Mouse (Mus musculus) ovary, adult 2 months (tissue): ENCODE results near the gene Lonrf3. TPM values are rescaled to one million over a fixed set of nuclear protein-coding genes. Genes with fewer than 3 reads are reported as not detected.

ENCODE experiments used
- polyA plus RNA-seq: library from polyadenylated mRNA; depleted of rRNA; stranded (reverse); fragments of >200 nt; gene quantifications from 2 replicates; pipeline ENCODE4 v1.2.3, GENCODE M21; 2012; rRNA removed

Gene Lonrf3
- polyA plus RNA-seq, result 4.6 and 7.6 TPM in 2 replicates

DNA sequence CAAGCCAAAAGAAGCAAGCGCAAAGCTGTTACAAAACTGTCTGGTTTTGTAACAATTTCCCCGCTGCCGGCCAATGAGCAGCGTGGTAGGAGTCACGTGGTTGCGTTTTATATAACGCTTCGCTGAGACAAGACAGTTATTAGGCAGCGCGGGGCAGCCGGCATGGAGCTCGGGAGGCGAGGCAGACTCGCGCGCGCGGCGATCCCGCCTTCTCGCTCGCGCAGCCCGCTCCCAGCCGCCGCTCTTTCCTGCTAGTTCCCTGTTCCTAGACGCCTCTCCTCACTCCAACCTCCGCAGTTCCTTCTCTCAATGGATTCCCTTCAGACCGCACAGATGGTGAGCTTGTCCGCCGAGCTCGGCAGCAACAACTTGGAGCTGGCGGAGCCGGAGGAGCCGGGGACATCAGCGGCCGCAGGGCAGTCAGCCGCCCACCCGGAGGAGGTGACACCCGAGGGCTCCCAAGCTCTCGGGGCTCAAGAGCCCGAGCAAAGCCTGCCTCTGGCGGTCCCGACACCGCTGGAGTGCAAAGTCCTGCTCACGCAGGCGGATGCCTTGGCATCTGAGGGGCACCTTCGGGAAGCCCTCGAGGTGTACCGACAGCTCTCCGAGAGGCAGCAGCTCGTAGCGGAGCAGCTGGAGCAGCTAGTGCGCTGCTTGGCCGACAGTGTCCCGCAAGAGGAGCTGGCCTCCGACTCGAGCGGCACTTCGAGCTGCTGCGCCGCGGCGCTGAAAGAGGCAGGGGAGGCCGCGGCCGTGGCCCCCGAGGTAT lies at the start of gene Lonrf3:
Gene Lonrf3 (plus strand): TSS at position 83 of the 769 bp plus-strand sequence.

DNA sequence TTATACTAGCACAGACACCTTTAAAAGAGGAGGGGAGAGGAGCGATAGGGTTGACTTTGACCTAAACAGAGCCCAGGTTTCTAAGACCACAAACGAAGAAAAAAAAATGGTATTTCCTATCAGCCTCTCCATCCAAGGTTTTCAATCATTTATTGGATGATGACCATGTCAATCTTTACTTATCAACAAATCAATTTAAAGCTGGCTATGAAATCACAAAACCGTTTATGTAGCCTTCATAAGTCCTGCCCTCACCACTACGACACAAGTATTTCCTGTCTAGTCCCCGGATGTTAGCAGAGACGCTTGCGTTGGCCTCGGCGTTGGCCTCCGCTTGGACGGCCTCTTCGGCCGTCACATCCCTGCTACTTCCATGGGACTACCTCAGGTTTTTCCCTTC lies 72.8 kb downstream of the Lonrf3 start, which contains the start of gene Gm6268:
Gene Gm6268 (plus strand): TSS at position 301 of the 400 bp plus-strand sequence.

Other genes with a start within 250 kb of the Lonrf3 start
- gene Il13ra1, start 216.2 kb upstream of the Lonrf3 start, polyA plus RNA-seq, result 3.7 and 4.4 TPM in 2 replicates
- gene Zcchc12, start 132.4 kb upstream of the Lonrf3 start, polyA plus RNA-seq, result 0.24 and 0.45 TPM in 2 replicates
- gene Gm6268, start 72.9 kb downstream of the Lonrf3 start, polyA plus RNA-seq, result not detected in 2 replicates
- 0.03 TPM in 1 of 2 replicates, not detected in the other for gene Gm14569, start 163.5 kb downstream of the Lonrf3 start, polyA plus RNA-seq